Mouse (Mus musculus) testis, postnatal 14 days (tissue): ENCODE measurements around the gene Efnb2.
A peak's percentile ranks its signal among the peaks of the same experiment; 100 is the strongest.

Experiments used
- DNase-seq: peaks from one replicate; pipeline ENCODE4 v3.0.0; 2021; ENCODE audit warnings: low spot score

Efnb2 gene

GRCm38 (mm10) chr8:8655346-8656340, 5.4 kb downstream of the Efnb2 start:
- DNase-seq: no peak

GRCm38 (mm10) chr8:8653906-8654489, 7.0 kb downstream of the Efnb2 start:
- no peak for DNase-seq

GRCm38 (mm10) chr8:8653343-8653742, 7.7 kb downstream of the Efnb2 start:
- no peak for DNase-seq

- no peak for DNase-seq
Measured at GRCm38 (mm10) chr8:8652388-8652787, 8.7 kb downstream of the Efnb2 start.

DNA sequence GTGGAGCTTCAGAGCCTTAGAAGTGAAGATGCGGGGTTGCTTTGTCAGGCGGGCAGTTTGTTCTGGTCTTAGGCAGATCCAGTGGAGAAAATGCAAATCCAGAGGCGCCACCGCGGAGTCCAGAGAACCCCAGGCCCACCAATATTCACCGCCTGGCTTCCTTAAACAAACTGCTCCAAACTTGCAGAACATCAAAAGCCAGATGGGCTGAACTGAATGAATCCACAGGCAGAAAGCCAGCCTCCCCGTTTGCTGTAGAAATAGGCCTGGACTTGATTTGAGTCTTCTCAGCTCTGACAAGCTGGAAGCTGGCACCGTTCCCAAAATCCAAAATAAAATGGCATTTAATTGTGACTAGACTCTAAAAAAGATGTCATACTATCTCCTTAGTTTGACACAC, 11.1 kb downstream of the Efnb2 start:
- DNase-seq: no peak

DNA sequence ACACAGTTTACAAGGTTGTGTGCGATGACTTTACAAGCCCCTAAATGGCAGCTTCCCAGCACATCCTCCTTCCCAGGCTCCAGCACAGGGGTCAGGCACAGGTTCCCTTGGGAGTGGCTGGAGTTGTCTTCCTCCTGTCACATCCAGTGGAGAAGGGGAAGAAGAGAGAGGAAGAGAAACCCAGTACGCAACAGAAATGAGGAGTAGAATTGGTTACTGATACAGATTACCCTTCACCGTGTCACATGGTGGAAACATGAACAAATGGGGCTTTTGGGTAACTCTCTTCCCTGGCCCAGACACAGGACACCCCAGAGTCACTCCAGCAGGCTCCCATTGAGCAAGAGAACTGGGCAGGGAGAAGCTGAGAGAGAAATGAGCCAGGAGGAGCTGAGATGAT, 11.5 kb downstream of the Efnb2 start:
- no peak for DNase-seq

DNA sequence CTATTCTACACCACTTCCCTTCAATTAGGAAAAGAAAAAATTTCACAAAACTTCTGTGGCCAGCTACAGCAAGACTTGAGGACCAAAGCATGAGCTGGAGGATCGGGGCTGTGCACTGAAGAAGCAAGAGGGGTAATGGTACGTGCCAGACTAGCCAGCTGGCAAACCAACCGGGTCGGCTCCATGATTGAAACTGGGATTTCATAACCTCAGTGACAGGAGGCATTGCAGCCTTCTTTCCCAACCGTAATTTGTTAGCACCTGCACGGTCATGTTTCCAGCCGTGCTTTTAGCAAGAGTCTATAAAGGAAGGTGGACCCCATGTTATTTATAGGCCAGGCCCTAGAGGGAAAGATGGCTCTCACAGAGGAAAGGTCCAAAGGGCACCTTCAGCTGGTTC, 12.4 kb downstream of the Efnb2 start:
- no peak for DNase-seq

DNA sequence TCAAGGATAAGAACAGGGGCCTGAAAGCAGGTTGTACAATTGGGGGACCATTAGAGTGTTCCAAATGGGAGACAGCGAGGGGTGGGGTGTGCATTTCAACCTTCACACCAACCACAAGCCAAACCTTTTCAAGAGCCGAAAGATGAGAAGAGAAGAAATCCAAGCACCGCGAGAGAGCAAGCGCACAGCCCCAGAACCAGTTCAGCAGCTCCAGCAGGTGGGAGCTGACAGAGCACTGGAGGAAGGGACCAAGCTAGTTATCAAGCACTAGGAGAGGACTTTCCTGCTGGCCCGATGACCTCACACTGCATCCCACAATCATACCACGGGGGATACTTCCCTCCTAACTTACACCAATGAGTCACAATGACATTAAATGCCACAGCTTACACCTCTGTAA, 13.2 kb downstream of the Efnb2 start:
- no peak for DNase-seq

- DNase-seq: no peak
Measured at GRCm38 (mm10) chr8:8647319-8647718, 13.7 kb downstream of the Efnb2 start.

GRCm38 (mm10) chr8:8644160-8644915, 16.7 kb downstream of the Efnb2 start:
- no peak for DNase-seq

DNA sequence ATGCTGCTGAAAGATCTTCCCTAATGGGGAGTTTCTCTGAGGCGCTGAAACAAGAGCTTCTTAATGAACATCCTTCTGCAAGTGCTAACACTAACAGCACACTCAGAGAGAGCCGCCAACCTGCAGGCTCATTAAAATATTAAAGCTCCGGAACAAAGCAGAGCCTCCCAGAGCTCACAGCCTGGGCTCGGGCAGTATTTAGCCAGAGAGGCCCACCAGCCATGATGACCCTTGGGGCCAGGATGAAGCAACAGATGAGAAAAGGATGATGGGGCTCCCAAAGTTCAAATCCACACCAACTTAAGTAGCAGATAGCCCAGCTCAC, 20.8 kb downstream of the Efnb2 start:
- no peak for DNase-seq

GRCm38 (mm10) chr8:8639569-8640263, 21.3 kb downstream of the Efnb2 start:
- no peak for DNase-seq

DNA sequence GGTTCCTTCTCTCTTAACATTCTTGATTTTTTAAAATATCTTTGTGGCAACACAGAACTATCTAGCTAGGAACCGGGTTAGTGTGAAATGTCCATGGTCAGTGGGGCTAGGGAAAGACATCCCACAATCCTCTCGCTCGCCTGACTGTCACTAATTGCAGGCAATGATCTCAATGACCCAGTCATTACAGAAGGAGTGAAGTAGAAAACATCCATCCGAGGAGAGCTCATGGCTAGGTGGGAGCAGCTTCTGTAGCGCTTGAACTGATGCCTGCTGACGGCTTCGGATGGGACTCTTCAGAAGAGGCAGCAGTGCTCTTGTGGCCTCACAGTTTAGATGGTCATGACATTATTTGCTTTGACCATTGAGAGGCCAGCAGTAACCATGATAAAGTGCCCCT, 29.6 kb downstream of the Efnb2 start:
- DNase-seq: no peak

GRCm38 (mm10) chr8:8624017-8624416, 37.0 kb downstream of the Efnb2 start:
- no peak for DNase-seq

DNA sequence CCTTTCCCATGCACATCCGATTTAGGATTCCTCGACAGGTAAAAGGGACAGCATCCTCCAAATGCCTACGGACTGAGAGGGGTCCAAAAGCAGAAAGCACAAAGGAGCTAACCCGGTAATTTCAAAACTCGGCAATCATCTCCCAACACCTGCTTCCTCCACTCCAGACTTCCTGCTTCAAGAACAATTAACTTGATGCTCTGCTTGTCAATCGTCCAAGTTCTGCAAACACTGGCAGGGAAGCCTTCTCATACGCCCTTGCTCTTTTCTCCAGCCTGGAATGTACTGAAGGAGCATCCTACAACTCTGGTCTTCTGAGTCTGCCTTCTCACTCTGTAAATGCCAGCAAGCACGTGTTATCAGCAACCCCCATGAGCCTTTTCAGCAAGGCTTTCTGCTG, 37.6 kb downstream of the Efnb2 start:
- no peak for DNase-seq

GRCm38 (mm10) chr8:8622476-8622875, 38.6 kb downstream of the Efnb2 start:
- DNase-seq: no peak

GRCm38 (mm10) chr8:8622031-8622430, 39.0 kb downstream of the Efnb2 start:
- no peak for DNase-seq

DNA sequence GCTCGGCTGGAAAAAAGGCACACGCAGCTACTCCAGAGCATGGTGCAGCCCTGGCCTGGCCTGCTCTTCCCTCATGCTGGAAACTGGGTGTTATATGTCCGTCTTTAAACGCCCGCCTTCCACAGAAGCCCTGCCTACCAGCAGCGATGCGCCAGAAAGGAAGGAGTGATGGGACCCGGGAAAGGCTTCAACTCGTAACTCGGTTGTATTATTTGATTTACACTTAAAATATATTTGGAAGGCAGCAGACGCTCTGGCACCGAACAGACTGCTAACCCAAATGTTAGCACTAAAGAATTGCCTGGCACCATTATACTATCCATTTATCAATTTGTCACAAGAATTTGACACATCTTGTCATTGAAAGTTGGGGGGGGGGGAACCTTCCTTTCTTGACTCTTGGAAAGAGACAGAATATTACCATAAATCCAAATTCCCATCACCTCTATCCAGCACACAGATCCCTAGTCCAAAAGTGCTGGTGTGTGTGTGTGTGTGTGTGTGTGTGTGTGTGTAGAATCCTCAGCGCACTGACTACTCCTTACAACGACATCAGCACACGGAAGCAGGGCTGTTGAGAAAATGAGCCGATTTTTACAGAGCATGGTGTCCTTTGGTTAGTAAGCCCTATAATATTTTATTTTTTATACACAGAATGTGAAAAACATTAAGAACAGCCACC, 39.7 kb downstream of the Efnb2 start:
- no peak for DNase-seq

- peak; percentile 43 for DNase-seq
Measured at GRCm38 (mm10) chr8:8620536-8620935, 40.5 kb downstream of the Efnb2 start.

DNA sequence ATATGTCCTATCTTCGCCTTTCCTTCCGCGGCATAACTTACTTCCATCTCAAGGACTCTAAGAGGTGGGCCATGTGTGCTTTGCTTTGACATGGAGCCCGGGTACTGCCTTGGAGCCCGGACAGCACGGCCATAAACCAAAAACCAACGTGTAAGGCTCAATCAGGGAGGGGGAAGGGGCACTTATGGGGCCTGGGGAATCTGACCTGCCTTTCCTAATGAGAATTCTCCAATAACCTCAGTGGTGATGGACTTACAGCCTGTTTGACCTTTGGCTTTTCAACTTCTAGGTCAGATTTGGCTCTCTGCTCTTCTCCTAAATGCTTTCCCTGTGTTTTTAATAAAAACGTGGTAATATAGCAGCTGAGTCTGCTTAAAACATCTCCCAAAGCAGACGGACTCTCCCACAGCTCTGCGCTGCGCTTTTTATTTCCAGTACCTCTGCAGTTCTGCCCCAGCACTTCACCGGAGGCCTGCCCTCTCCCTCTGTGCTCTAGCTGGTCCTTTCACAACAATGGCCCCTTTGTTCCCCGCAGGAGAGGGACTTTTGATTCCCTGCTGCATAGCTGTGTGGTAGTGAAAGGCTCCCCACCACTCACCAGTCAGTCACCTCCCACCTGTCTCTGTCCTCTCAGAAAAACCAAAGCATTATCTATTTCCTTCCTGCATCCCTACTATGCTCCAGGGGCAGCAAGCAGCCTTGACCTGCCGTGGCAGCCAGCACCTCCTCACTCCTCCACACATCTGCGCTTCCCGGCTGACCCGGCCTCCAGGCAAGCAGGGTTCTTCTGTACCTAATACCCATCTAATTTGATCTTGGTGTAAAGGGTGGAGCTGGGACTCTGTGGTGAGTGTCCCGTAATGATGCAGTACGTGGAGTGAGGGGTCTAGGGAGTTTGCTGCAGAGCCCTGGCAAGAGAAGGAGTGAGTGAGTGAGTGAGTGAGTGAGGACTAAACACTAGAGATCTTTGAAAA, 41.5 kb downstream of the Efnb2 start:
- peak; percentile 50 for DNase-seq
